Mouse (Mus musculus) forebrain, embryonic 16.5 days (tissue): ENCODE data around the gene Otp. TPM values are rescaled to one million over a fixed set of nuclear protein-coding genes. Genes with fewer than 3 reads are reported as not detected.

Experiments
- ATAC-seq: fragments of 200-750 bp; cut with Nextera tagmentation; 2 replicates; pipeline ENCODE4 v1.8.0; 2017; ENCODE audit warnings: mild to moderate bottlenecking, moderate library complexity
- H3K27ac ChIP-seq: fragments of 300-500 bp; sonication (generic); 2 replicates; pipeline ENCODE4 v1.5.1; 2014; ENCODE audit warnings: low read length, control low read depth
- H3K27me3 ChIP-seq: fragments of 300-500 bp; sonication (generic); replicated peaks from 2 replicates; pipeline ENCODE4 v1.6.1; 2014; ENCODE audit warnings: low read length; ENCODE audit not compliant: control insufficient read depth, insufficient read depth
- H3K36me3 ChIP-seq: fragments of 300-500 bp; sonication (generic); 2 replicates; pipeline ENCODE4 v1.6.1; 2014; ENCODE audit not compliant: control insufficient read depth, insufficient read depth
- H3K4me1 ChIP-seq: fragments of 300-500 bp; sonication (generic); replicated peaks from 2 replicates; pipeline ENCODE4 v1.6.1; 2014; ENCODE audit warnings: low read length; ENCODE audit not compliant: control insufficient read depth, insufficient read depth
- H3K4me2 ChIP-seq: fragments of 300-500 bp; sonication (generic); 2 replicates; pipeline ENCODE4 v1.6.1; 2014; ENCODE audit warnings: mild to moderate bottlenecking, low read length, control low read depth
- H3K4me3 ChIP-seq: fragments of 300-500 bp; sonication (generic); replicated peaks from 2 replicates; pipeline ENCODE4 v1.5.1; 2014; ENCODE audit warnings: mild to moderate bottlenecking, low read length, control low read depth
- H3K9ac ChIP-seq: fragments of 300-500 bp; sonication (generic); replicated peaks from 2 replicates; pipeline ENCODE4 v1.6.1; 2014; ENCODE audit warnings: low read depth, low read length, control low read depth
- H3K9me3 ChIP-seq: fragments of 300-500 bp; sonication (generic); 2 replicates; pipeline ENCODE4 v1.6.1; 2016; ENCODE audit warnings: low read length; ENCODE audit not compliant: control insufficient read depth
- WGBS: fragments of 180-500 bp; shearing (Covaris S2); extraction: QIAGEN DNeasy Blood & Tissue Kit; methylation state at CpG from one replicate; pipeline ENCODE4 v1.1.7; 2014; 5-methylcytosine and 5-hydroxymethylcytosine counted together
- polyA plus RNA-seq: library from polyadenylated mRNA; unstranded; fragments of >200 nt; fragmentation: Nextera tagmentation; extraction: Ambion mirVana; gene quantifications from 2 replicates; pipeline ENCODE4 v1.2.1, GENCODE M21; 2015

Gene Otp
- polyA plus RNA-seq, 1 experiment from 2014 or later: 2.6 TPM

DNA sequence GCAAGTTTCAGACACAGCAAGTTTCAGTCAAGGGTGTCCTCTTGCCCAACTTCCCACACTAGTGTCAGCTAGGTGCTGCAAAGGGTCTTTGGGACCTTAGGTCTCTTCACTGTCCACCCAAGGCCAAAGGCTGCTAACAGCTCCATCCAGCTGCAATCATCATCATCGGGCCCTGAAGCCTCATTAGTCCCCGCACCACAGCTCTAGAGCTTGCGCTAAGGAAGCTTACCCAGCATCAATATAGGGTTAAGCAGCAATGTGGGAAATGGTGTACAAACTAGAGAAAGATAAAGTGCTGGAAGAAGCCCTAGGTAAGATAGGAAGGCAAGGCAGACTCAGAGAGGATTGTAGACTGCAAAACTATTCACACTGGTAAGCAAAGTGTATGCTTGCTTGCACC lies 5.8 kb downstream of the Otp start:
- ATAC-seq: no peak
- no peak overlapping the region for H3K4me2 ChIP-seq

DNA sequence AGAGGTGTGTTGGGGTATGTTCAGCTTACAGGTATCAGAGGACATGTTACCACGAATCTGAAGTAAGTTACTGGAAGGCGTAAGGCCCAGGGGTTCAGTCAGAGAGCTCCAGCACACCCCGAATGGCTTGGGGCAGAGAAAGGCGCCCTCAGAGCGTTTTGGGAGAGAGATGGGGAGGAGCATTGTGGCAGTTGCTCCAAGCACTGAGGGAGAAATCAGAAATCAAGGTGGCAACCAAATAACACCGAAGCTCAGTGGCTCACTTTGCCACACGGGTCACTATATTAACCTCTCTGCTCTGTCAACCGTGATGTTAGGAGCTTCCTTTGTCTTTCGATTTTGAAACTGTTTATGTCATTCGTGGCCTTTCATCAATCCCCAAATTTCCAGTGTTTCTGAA lies 6.8 kb downstream of the Otp start:
- Histone ChIP-seq H3K27ac (no peak overlapping the region), H3K4me3 (no peak overlapping the region), H3K4me1 (peaks cover 18% of the 10 kb centered on the region), H3K4me2 (no peak overlapping the region), H3K36me3 (no peaks in the 10 kb centered on the region), H3K9me3 (no peaks in the 10 kb centered on the region), H3K9ac (no peak overlapping the region), H3K27me3 (peaks cover 61% of the 10 kb centered on the region)
- ATAC-seq: no peak
- WGBS: 2% methylated on average over 10 of the region's 10 CpGs

More for the DNA sequence above, 5.8 kb downstream of the Otp start:
- Histone ChIP-seq H3K9ac (no peak overlapping the region), H3K4me1 (peaks cover 18% of the 10 kb centered on the region), H3K36me3 (no peaks in the 10 kb centered on the region), H3K4me3 (no peak overlapping the region), H3K9me3 (no peaks in the 10 kb centered on the region), H3K27me3 (peaks cover 65% of the 10 kb centered on the region), H3K27ac (no peak overlapping the region)
- 3% methylated on average over 3 of the region's 3 CpGs for WGBS

DNA sequence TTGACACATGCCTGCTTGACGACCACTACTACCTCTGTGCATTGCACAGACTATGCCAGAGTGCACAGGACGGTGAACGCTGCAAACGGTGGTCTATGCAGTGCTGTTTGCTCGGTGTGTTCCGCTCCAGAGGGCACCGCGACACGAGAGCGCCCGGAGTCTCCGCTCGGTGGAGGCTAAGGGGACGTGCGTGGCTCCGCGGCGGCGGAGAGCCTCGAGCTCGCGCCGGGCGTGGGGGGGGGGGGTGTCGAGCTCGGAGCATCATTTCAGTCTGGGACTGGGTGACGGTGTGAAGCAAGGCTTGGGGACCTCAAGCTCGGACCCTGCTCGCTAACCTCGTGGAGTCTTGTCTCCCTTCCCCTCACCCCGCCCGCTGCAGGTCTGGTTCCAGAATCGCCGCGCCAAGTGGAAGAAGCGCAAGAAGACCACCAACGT lies 7.3 kb downstream of the Otp start:
- H3K9me3 ChIP-seq: no peaks in the 10 kb centered on the region
- H3K27ac ChIP-seq: no peak overlapping the region
- H3K27me3 ChIP-seq: peaks cover 59% of the 10 kb centered on the region
- ATAC-seq: peak; percentile 41
- under 1% methylated on average over 35 of the region's 37 CpGs for WGBS
- H3K36me3 ChIP-seq: no peaks in the 10 kb centered on the region
- H3K4me3 ChIP-seq: peak overlapping the region; percentile 37
- H3K4me2 ChIP-seq: peak overlapping the region; percentile 61
- H3K9ac ChIP-seq: no peak overlapping the region
- H3K4me1 ChIP-seq: peaks cover 18% of the 10 kb centered on the region

DNA sequence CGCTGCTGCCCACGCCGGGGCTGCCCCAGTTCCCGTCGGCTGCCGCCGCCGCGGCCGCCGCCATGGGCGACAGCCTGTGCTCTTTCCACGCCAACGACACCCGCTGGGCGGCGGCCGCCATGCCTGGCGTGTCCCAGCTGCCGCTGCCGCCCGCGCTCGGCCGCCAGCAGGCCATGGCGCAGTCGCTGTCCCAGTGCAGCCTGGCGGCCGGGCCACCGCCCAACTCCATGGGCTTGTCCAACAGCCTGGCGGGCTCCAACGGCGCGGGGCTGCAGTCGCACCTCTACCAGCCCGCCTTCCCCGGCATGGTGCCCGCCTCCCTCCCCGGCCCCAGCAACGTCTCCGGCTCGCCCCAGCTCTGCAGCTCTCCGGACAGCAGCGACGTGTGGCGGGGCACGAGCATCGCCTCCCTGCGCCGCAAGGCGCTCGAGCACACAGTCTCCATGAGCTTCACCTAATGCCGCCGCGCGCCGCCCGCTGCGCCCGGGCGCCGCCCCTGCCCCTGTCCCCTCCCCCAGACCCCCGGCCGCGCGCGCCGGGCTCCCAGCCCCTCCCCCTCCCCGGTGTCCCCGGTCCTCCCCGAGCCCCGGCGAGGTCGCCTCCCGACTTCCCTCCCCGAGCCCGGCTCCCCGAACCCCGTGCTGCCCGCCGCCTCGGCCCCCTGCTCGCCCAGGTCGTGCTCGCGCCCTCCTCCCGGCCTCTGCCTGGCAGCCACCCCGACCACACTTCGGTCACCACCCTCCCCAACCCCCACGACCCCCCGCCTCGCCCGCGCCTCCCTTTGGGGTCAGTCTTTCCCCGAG lies 8.0 kb downstream of the Otp start:
- Histone ChIP-seq H3K27me3 (peaks cover 63% of the 10 kb centered on the region), H3K4me1 (peaks cover 18% of the 10 kb centered on the region), H3K9ac (no peak overlapping the region), H3K9me3 (no peaks in the 10 kb centered on the region), H3K4me3 (peak overlapping the region; percentile 37), H3K4me2 (peak overlapping the region; percentile 61), H3K36me3 (no peaks in the 10 kb centered on the region), H3K27ac (no peak overlapping the region)
- ATAC-seq: peak; percentile 63
- WGBS: under 1% methylated on average over 71 of the region's 95 CpGs

DNA sequence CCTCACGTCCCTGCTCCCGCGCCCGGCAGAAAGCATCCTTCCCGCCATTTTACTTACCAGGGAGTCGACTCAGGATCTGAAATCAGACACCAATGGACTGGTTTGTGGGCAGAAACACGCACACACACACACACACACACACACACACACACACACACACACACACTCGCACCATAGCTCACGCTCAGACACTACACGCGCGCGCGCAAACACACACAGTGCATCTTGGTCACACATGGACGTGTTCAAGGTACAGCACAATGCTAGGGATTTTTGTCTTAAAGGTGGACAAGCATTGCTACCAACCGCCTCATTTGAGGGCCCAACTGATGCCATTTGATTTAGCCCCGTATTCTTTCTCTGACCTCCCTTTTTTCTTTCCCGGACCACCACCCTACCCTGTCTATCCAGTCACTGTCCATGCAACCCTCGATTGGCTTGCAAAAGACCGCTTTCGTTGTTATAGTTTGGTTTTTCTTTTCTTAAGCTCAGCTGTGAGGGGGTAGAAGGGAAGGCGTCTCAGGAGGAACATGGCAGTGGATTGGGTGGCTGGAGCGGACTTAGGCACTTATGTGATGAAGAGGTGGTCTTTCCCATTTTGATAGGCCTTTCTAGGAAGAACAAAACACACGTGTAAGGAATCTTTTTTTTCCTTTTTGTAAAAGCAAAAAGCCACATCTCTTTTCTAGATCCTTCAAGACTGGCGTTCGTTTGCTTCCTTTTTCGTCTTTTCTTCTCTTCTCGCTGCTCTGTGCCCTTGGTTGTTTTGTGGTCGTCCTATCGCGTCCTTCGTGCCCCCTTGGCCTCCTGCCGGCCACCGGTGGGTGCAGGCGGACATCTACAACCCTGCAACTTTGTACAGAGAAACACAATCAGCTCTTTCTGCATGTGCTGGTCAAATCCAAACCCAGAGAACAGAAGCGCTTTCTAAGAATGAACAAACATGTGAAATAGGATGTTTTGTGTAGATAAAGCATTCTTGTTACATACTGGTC lies 8.9 kb downstream of the Otp start:
- Histone ChIP-seq H3K9me3 (no peaks in the 10 kb centered on the region), H3K4me3 (peak overlapping the region; percentile 37), H3K9ac (no peak overlapping the region), H3K4me2 (peak overlapping the region; percentile 61; the same call in 1 of the 2 replicates), H3K27me3 (peaks cover 68% of the 10 kb centered on the region), H3K4me1 (peaks cover 18% of the 10 kb centered on the region), H3K36me3 (no peaks in the 10 kb centered on the region), H3K27ac (no peak overlapping the region)
- no peak for ATAC-seq
- WGBS: 2% methylated on average over 36 of the region's 36 CpGs

DNA sequence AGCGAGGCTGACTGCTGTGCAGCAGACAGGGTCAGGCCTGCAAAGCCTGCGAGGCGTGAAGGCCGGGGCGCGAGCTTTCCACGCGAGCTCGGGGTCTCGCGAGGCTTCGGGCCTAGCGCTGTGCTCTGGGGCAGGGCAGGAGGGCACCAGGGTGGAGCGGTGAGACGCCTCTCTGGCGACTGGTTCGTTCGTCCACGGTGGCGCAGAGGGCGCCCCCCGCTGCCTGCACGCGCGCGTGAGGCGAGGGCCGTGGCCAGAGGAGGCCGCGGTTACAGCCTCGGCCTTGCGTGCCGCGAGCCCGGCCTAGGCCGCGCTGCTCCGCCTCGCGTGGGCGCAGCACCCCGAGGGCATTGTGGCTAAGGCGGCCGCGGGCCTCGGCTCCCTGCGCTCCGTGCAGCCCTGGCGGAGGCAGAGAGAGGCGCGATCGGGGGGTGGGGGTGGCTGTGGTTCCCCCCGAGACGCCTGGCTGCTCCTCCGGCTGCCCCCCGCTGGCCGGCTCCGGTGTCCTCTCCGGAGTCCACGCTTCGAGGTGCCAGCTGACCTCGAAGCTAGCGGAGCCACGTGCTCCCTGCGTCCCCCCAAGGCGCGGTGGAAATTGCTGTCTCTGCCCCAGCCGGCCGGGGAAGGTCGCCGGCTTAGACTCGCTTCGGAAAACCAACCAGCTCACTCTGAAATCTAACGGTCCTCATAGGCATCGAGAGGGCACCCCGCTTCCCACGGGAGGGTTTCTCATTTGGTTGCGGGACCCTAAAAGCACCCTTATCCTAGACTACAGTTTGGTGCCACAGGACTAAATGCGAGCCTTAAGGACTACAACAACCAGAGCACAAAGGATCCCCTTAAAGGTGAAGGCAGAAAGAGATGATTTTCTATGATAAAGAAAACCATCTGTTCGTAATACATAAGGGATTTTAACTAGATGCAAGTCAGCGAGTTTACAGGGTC lies 10.2 kb downstream of the Otp start:
- Histone ChIP-seq H3K4me1 (peaks cover 18% of the 10 kb centered on the region), H3K4me2 (peak overlapping the region; percentile 11), H3K9ac (0 out of 2 replicates have a peak overlapping the region, but pooled peaks have one; percentile 29), H3K4me3 (peak overlapping the region; percentile 17), H3K36me3 (no peaks in the 10 kb centered on the region), H3K9me3 (no peaks in the 10 kb centered on the region), H3K27me3 (peaks cover 71% of the 10 kb centered on the region), H3K27ac (no peak overlapping the region)
- 0 out of 2 replicates have a peak, but pooled peaks have one; percentile 19 for ATAC-seq
- 2% methylated on average over 76 of the region's 81 CpGs for WGBS

DNA sequence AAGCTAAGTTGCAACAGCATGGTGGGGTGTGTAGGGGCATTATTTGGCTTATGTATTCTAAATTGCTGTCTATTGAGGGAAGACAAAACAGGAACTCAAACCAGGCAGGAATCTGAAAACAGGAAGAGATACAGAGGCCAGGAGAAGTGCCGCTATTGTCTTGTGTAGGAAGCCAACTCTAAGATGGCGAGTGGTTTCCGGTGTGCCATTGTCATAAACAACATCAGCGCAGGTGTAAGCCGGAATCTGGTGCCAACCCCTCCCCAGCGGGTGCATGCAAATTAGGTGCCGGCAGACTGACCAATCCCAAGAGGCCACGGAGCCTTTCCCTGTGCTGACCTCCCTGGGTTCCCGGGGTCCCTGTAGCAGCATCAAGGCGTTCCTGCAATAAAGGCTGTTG lies 32.4 kb downstream of the Otp start:
- Histone ChIP-seq H3K4me2 (no peak overlapping the region), H3K27ac (no peak overlapping the region), H3K36me3 (no peaks in the 10 kb centered on the region), H3K4me3 (no peak overlapping the region), H3K9me3 (no peaks in the 10 kb centered on the region), H3K9ac (no peak overlapping the region), H3K4me1 (0 out of 2 replicates have a peak, but pooled peaks cover under 1% of the 10 kb centered on the region), H3K27me3 (no peaks in the 10 kb centered on the region)
- no peak for ATAC-seq
- WGBS: 92% methylated on average over 10 of the region's 10 CpGs

DNA sequence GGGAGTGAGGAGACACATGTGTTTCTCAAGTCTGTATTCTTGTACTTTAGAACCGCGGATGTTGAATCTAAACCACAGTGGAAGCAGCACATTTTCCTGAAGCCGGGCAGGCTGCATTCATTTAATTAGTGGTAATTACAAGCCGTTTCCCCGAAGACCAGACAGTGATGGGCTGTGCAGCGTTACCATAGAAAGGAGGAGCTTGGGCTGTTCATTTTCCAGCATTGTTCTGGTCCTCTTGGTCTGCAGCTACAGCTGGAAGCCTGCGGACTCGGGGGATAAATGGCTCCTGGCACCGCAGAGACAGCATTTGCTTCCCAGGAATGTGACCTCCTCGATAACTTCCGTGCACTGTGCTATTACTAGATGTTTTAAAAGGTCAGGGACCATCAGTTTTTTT lies 37.6 kb downstream of the Otp start:
- Histone ChIP-seq H3K36me3 (no peaks in the 10 kb centered on the region), H3K4me3 (0 out of 2 replicates have a peak overlapping the region, but pooled peaks have one; percentile 1), H3K27ac (no peak overlapping the region), H3K4me2 (peak overlapping the region; percentile 36), H3K27me3 (0 out of 2 replicates have a peak, but pooled peaks cover 2% of the 10 kb centered on the region), H3K9ac (no peak overlapping the region), H3K9me3 (no peaks in the 10 kb centered on the region), H3K4me1 (0 out of 2 replicates have a peak, but pooled peaks cover 3% of the 10 kb centered on the region)
- 4% methylated on average over 11 of the region's 11 CpGs for WGBS
- peak; percentile 65; the same call in 1 of the 2 replicates for ATAC-seq
